Mouse (Mus musculus) G1E (cell line): ENCODE results near the gene Prokr1.

Experiments
- CTCF ChIP-seq: IDR thresholded peaks from 2 replicates; pipeline ENCODE4 v1.5.1; 2012; ENCODE audit warnings: low read depth, low read length, inconsistent platforms, mixed read lengths
- GATA2 ChIP-seq: IDR thresholded peaks from 2 replicates; pipeline ENCODE4 v1.6.1; 2012; ENCODE audit warnings: low read depth, low read length, inconsistent platforms, borderline replicate concordance
- POLR2AphosphoS5 ChIP-seq: IDR thresholded peaks from 2 replicates; pipeline ENCODE4 v1.6.1; 2012; ENCODE audit warnings: low read depth, low read length, inconsistent platforms; ENCODE audit not compliant: insufficient replicate concordance
- TAL1 ChIP-seq: conservative IDR thresholded peaks from 2 replicates; pipeline ENCODE4 v1.6.1; 2012; ENCODE audit warnings: low read depth, low read length, inconsistent platforms, mixed read lengths

GRCm38 (mm10) chr6:87531456-87532015 lies 59.0 kb downstream of the Prokr1 start:
- no peak for TF ChIP-seq CTCF
- TF ChIP-seq POLR2AphosphoS5, result no peak
- no peak for TF ChIP-seq GATA2
- no peak for TF ChIP-seq TAL1
